Mouse (Mus musculus): ENCODE measurements around the gene Ier2. TPM values are rescaled to one million over a fixed set of nuclear protein-coding genes. Genes with fewer than 3 reads are reported as not detected.

Ier2 gene
- polyA plus RNA-seq, 1 experiment from 2014 or later = 69.5 TPM

GRCm38 (mm10) chr8:84668081-84668480 is 5.4 kb upstream of the Ier2 start:
- H3K9ac ChIP-seq (ENCODE audit: low read length) = no peak overlapping the region; the same call in 1 of the 2 replicates
- H3K4me2 ChIP-seq (ENCODE audit: low read depth, low read length) = no peak overlapping the region

GRCm38 (mm10) chr8:84665385-84665893 is 2.8 kb upstream of the Ier2 start:
- WGBS = 1% methylated on average over 14 of the region's 14 CpGs

More at GRCm38 (mm10) chr8:84668081-84668480, 5.4 kb upstream of the Ier2 start:
- ATAC-seq (ENCODE audit: insufficient read depth, low FRiP score) = no peak
- H3K36me3 ChIP-seq (ENCODE audit: control insufficient read depth, insufficient read depth, low read length) = 0 out of 2 replicates have a peak, but pooled peaks cover under 1% of the 10 kb centered on the region
- H3K4me3 ChIP-seq (replicated peaks; ENCODE audit: low read length) = no peak overlapping the region
- H3K4me1 ChIP-seq (ENCODE audit: control insufficient read depth, insufficient read depth, low read length) = peaks cover 6% of the 10 kb centered on the region
- WGBS = 65% methylated on average over 1 of the region's 1 CpGs
- no peaks in the 10 kb centered on the region for H3K27me3 ChIP-seq (ENCODE audit: control insufficient read depth, insufficient read depth, low read length)
- H3K9me3 ChIP-seq (replicated peaks; ENCODE audit: control insufficient read depth, low read length) = no peaks in the 10 kb centered on the region
- H3K27ac ChIP-seq (ENCODE audit: low read length) = peak overlapping the region; percentile 46

GRCm38 (mm10) chr8:84664566-84665384 is 2.1 kb upstream of the Ier2 start:
- H3K4me1 ChIP-seq (ENCODE audit: control insufficient read depth, insufficient read depth, low read length) = peaks cover 13% of the 10 kb centered on the region
- H3K4me3 ChIP-seq (replicated peaks; ENCODE audit: low read length) = peak overlapping the region; percentile 81
- H3K4me2 ChIP-seq (ENCODE audit: low read depth, low read length) = peak overlapping the region; percentile 78
- H3K9me3 ChIP-seq (replicated peaks; ENCODE audit: control insufficient read depth, low read length) = no peaks in the 10 kb centered on the region
- no peaks in the 10 kb centered on the region for H3K36me3 ChIP-seq (ENCODE audit: control insufficient read depth, insufficient read depth, low read length)
- no peak for ATAC-seq (ENCODE audit: insufficient read depth, low FRiP score)
- peak overlapping the region; percentile 89 for H3K9ac ChIP-seq (ENCODE audit: low read length)
- no peaks in the 10 kb centered on the region for H3K27me3 ChIP-seq (ENCODE audit: control insufficient read depth, insufficient read depth, low read length)
- WGBS = under 1% methylated on average over 29 of the region's 29 CpGs
- peak overlapping the region; percentile 99 for H3K27ac ChIP-seq (ENCODE audit: low read length)

More at GRCm38 (mm10) chr8:84665385-84665893, 2.8 kb upstream of the Ier2 start:
- Histone ChIP-seq H3K9ac (ENCODE audit: low read length) (peak overlapping the region; percentile 89), H3K36me3 (ENCODE audit: control insufficient read depth, insufficient read depth, low read length) (no peaks in the 10 kb centered on the region), H3K4me2 (ENCODE audit: low read depth, low read length) (peak overlapping the region; percentile 78), H3K9me3 (replicated peaks; ENCODE audit: control insufficient read depth, low read length) (no peaks in the 10 kb centered on the region), H3K27ac (ENCODE audit: low read length) (peak overlapping the region; percentile 99), H3K4me3 (replicated peaks; ENCODE audit: low read length) (peak overlapping the region; percentile 81), H3K27me3 (ENCODE audit: control insufficient read depth, insufficient read depth, low read length) (no peaks in the 10 kb centered on the region), H3K4me1 (ENCODE audit: control insufficient read depth, insufficient read depth, low read length) (peaks cover 9% of the 10 kb centered on the region)
- ATAC-seq (ENCODE audit: insufficient read depth, low FRiP score) = no peak

GRCm38 (mm10) chr8:84663483-84664327 is 1.1 kb upstream of the Ier2 start:
- Histone ChIP-seq H3K36me3 (ENCODE audit: control insufficient read depth, insufficient read depth, low read length) (no peaks in the 10 kb centered on the region), H3K9ac (ENCODE audit: low read length) (peak overlapping the region; percentile 89), H3K27me3 (ENCODE audit: control insufficient read depth, insufficient read depth, low read length) (no peaks in the 10 kb centered on the region), H3K4me3 (replicated peaks; ENCODE audit: low read length) (peak overlapping the region; percentile 81), H3K27ac (ENCODE audit: low read length) (peak overlapping the region; percentile 99), H3K9me3 (replicated peaks; ENCODE audit: control insufficient read depth, low read length) (no peaks in the 10 kb centered on the region), H3K4me2 (ENCODE audit: low read depth, low read length) (peak overlapping the region; percentile 78), H3K4me1 (ENCODE audit: control insufficient read depth, insufficient read depth, low read length) (peaks cover 23% of the 10 kb centered on the region)
- peak; percentile 84 for ATAC-seq (ENCODE audit: insufficient read depth, low FRiP score)
- 2% methylated on average over 43 of the region's 43 CpGs for WGBS

GRCm38 (mm10) chr8:84661961-84662571 is 586 bp downstream of the Ier2 start:
- H3K4me3 ChIP-seq (replicated peaks; ENCODE audit: low read length) = peak overlapping the region; percentile 81
- H3K27me3 ChIP-seq (ENCODE audit: control insufficient read depth, insufficient read depth, low read length) = no peaks in the 10 kb centered on the region
- peak overlapping the region; percentile 94 for H3K9ac ChIP-seq (ENCODE audit: low read length)
- peak overlapping the region; percentile 99 for H3K27ac ChIP-seq (ENCODE audit: low read length)
- under 1% methylated on average over 61 of the region's 61 CpGs for WGBS
- peaks cover 27% of the 10 kb centered on the region for H3K4me1 ChIP-seq (ENCODE audit: control insufficient read depth, insufficient read depth, low read length)
- no peaks in the 10 kb centered on the region for H3K9me3 ChIP-seq (replicated peaks; ENCODE audit: control insufficient read depth, low read length)
- ATAC-seq (ENCODE audit: insufficient read depth, low FRiP score) = no peak
- H3K4me2 ChIP-seq (ENCODE audit: low read depth, low read length) = peak overlapping the region; percentile 78
- no peaks in the 10 kb centered on the region for H3K36me3 ChIP-seq (ENCODE audit: control insufficient read depth, insufficient read depth, low read length)

- H3K36me3 ChIP-seq (ENCODE audit: control insufficient read depth, insufficient read depth, low read length) = no peaks in the 10 kb centered on the region
- peak; percentile 61 for ATAC-seq (ENCODE audit: insufficient read depth, low FRiP score)
- peak overlapping the region; percentile 99 for H3K27ac ChIP-seq (ENCODE audit: low read length)
- H3K9me3 ChIP-seq (replicated peaks; ENCODE audit: control insufficient read depth, low read length) = no peaks in the 10 kb centered on the region
- WGBS = under 1% methylated on average over 24 of the region's 24 CpGs
- peak overlapping the region; percentile 94 for H3K9ac ChIP-seq (ENCODE audit: low read length)
- H3K4me3 ChIP-seq (replicated peaks; ENCODE audit: low read length) = peak overlapping the region; percentile 81
- H3K4me1 ChIP-seq (ENCODE audit: control insufficient read depth, insufficient read depth, low read length) = peaks cover 33% of the 10 kb centered on the region
- peak overlapping the region; percentile 78 for H3K4me2 ChIP-seq (ENCODE audit: low read depth, low read length)
- H3K27me3 ChIP-seq (ENCODE audit: control insufficient read depth, insufficient read depth, low read length) = no peaks in the 10 kb centered on the region
These were observed 1.2 kb downstream of the Ier2 start for GRCm38 (mm10) chr8:84661458-84661871.

- Histone ChIP-seq H3K4me2 (ENCODE audit: low read depth, low read length) (peak overlapping the region; percentile 78), H3K9ac (ENCODE audit: low read length) (peak overlapping the region; percentile 94), H3K27ac (ENCODE audit: low read length) (peak overlapping the region; percentile 99), H3K27me3 (ENCODE audit: control insufficient read depth, insufficient read depth, low read length) (no peaks in the 10 kb centered on the region), H3K4me1 (ENCODE audit: control insufficient read depth, insufficient read depth, low read length) (peaks cover 39% of the 10 kb centered on the region), H3K4me3 (replicated peaks; ENCODE audit: low read length) (peak overlapping the region; percentile 81), H3K36me3 (ENCODE audit: control insufficient read depth, insufficient read depth, low read length) (no peaks in the 10 kb centered on the region), H3K9me3 (replicated peaks; ENCODE audit: control insufficient read depth, low read length) (no peaks in the 10 kb centered on the region)
- no peak for ATAC-seq (ENCODE audit: insufficient read depth, low FRiP score)
- WGBS = 1% methylated on average over 20 of the region's 20 CpGs
These were observed 1.7 kb downstream of the Ier2 start for GRCm38 (mm10) chr8:84660819-84661457.

All from stomach, embryonic 16.5 days (tissue).